Mouse (Mus musculus) layer of hippocampus, postnatal 10 days (tissue): Measurements from ENCODE around the gene Npvf. TPM values are rescaled to one million over a fixed set of nuclear protein-coding genes. Genes with fewer than 3 reads are reported as not detected.
"Not testable (repeated sequence)": the region's sequence is repeated elsewhere in the genome, so short reads cannot be mapped to it uniquely, and the experiment has no call there.

Source experiments
- DNase-seq, 2 experiments: peaks; one replicate each; pipeline ENCODE4 v3.0.0; 2021; ENCODE audit warnings: low spot score in 2 of 2
- total RNA-seq, 2 experiments: library from RNA; stranded (reverse); gene quantifications; 2 replicates each; pipeline ENCODE4 v1.2.3; 2021

Gene Npvf
- total RNA-seq, 2 experiments from 2014 or later, result not detected

DNA sequence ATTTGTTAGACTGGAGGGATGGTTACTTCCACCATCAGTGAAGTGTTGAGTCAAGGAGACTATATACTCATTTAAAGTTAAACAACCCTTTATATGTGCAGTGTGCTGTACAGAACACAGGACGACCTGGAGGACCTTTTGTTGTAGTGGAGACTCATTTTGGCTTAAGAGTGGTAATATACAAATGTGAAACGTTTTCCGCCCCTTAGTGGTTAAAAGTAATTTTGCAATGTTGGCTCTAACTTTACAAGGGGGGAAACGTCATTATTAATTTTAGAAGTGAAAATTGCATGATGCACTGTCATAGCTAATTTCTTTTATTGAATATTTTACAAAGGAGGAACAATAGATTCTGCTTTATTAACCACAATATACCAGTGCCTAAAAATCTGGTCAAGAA is 13.9 kb downstream of the Npvf start:
- no peak for DNase-seq

DNA sequence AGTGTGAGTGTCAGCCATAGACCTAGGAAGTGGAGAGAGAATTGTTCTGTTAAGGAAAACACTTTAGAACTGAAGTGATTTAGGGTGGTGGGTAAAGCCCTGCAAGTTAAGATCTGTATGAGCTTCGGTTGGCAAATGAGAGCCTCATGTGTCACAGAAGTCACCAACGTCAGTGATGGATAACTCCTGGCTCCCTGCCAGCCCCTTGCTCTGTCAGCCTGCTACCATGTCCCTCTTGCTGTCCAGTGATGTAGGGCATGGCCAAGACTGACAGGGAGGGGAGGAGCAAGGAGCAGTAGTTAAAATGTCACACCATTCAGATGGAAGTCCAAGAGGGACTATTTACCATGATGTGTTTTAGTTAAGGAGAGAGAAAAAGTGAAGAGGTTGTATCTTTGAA is 14.6 kb downstream of the Npvf start:
- DNase-seq, result no peak

- not testable (repeated sequence) for DNase-seq
Observed at GRCm38 (mm10) chr6:50626170-50626569, 28.1 kb downstream of the Npvf start.

DNA sequence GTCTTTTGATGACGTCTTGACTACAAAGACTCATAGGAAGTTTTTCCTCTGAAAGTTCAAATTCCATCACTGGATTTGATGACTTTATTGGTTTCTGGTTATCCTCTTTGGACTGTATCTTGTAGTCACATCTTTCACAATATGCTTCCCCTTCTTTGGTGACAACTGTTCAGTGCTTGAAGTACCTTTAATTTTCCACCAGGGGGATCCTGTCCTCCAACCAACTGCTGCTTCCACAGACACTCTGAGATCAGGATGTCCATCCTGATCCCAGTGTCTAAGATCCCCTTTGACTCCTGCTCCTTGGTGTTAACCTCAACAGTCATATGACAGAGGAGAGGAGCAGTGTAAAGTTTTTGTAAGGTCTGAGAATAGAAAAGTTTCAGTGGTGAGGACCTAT is 36.0 kb downstream of the Npvf start:
- DNase-seq, result not testable (repeated sequence)

GRCm38 (mm10) chr6:50601620-50602019 is 52.6 kb downstream of the Npvf start:
- no peak for DNase-seq

Other genes starting within 250 kb of the Npvf start
- gene Osbpl3, start 198.2 kb downstream of the Npvf start, total RNA-seq, result 10 to 100 TPM; 18.3 to 25.0 TPM
- gene Cycs, start 87.9 kb downstream of the Npvf start, total RNA-seq, result 10 to 100 TPM; 48.4 to 51.7 TPM
- under 1 TPM; 0.45 to 0.78 TPM for gene 4921507P07Rik, start 57.8 kb downstream of the Npvf start, total RNA-seq